Mouse (Mus musculus) kidney, embryonic 14.5 days (tissue): ENCODE measurements around the gene Il34. TPM values are rescaled to one million over a fixed set of nuclear protein-coding genes. Genes with fewer than 3 reads are reported as not detected.

ENCODE experiments used
- ATAC-seq: fragments of 200-750 bp; cut with Nextera tagmentation; 2 replicates; pipeline ENCODE4 v1.8.0; 2017; ENCODE audit warnings: moderate number of reproducible peaks, mild to moderate bottlenecking, moderate TSS enrichment, moderate library complexity; ENCODE audit not compliant: low FRiP score, low TSS enrichment
- H3K27ac ChIP-seq: fragments of 300-500 bp; sonication (generic); 2 replicates; pipeline ENCODE4 v1.5.1; 2014; ENCODE audit warnings: low read depth, mild to moderate bottlenecking, low read length, moderate library complexity, mixed read lengths
- H3K27me3 ChIP-seq: fragments of 300-500 bp; sonication (generic); 2 replicates; pipeline ENCODE4 v1.6.1; 2014; ENCODE audit warnings: mild to moderate bottlenecking, low read length; ENCODE audit not compliant: control insufficient read depth, insufficient read depth
- H3K36me3 ChIP-seq: fragments of 300-500 bp; sonication (generic); 2 replicates; pipeline ENCODE4 v1.6.1; 2014; ENCODE audit warnings: low read length, mixed read lengths; ENCODE audit not compliant: control insufficient read depth, insufficient read depth
- H3K4me1 ChIP-seq: fragments of 300-500 bp; sonication (generic); 2 replicates; pipeline ENCODE4 v1.6.1; 2014; ENCODE audit warnings: low read length, mixed read lengths; ENCODE audit not compliant: control insufficient read depth, insufficient read depth
- H3K4me2 ChIP-seq: fragments of 300-500 bp; sonication (generic); replicated peaks from 2 replicates; pipeline ENCODE4 v1.6.1; 2014; ENCODE audit warnings: low read depth, mild to moderate bottlenecking, low read length
- H3K4me3 ChIP-seq: fragments of 300-500 bp; sonication (generic); 2 replicates; pipeline ENCODE4 v1.5.1; 2014; ENCODE audit warnings: mild to moderate bottlenecking, low read length
- H3K9ac ChIP-seq: fragments of 300-500 bp; sonication (generic); 2 replicates; pipeline ENCODE4 v1.6.1; 2014; ENCODE audit warnings: low read depth, mild to moderate bottlenecking, low read length, moderate library complexity
- H3K9me3 ChIP-seq: fragments of 300-500 bp; sonication (generic); 2 replicates; pipeline ENCODE4 v1.6.1; 2016; ENCODE audit warnings: low read length; ENCODE audit not compliant: control insufficient read depth
- WGBS: fragments of 180-500 bp; shearing (Covaris S2); extraction: QIAGEN DNeasy Blood & Tissue Kit; methylation state at CpG from one replicate; pipeline ENCODE4 v1.1.7; 2014; 5-methylcytosine and 5-hydroxymethylcytosine counted together
- polyA plus RNA-seq: library from polyadenylated mRNA; unstranded; fragments of >200 nt; fragmentation: Nextera tagmentation; extraction: Ambion mirVana; gene quantifications from 2 replicates; pipeline ENCODE4 v1.2.1, GENCODE M21; 2014

The Il34 gene
- 0.50 and 1.7 TPM in 2 replicates for polyA plus RNA-seq

DNA sequence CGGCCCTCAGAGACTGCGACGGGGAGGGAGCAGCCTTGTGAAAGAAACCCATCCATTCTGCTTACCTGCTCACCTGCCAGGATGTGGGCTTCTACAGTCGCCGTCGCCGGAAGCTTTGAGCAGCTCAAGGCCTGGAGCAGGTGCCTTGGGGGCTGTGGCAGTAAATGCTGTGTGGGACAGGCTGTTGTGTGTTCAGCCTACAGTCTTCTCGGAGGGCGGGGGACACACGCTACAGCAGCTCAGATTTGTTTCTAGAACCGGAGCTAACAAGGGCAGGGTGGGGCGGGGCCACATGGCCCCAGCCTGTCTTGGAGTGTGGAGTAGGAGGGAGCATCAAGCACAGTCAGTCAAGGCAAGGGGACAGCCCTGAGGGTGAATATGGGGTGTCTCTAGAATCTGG is at the start of gene Il34:
Il34 (minus strand) TSS at position 256 of the 400 bp plus-strand sequence.
- no peak within 1 kb of the TSS for H3K4me2 ChIP-seq
- H3K9me3 ChIP-seq, result no peaks in the 10 kb centered on the region
- WGBS, result 35% methylated on average over 12 of the region's 12 CpGs
- H3K27ac ChIP-seq, result no peak within 1 kb of the TSS
- no peak; the same call in 1 of the 2 replicates for ATAC-seq
- H3K36me3 ChIP-seq, result peaks cover 17% of the 10 kb centered on the region
- H3K4me1 ChIP-seq, result peaks cover 19% of the 10 kb centered on the region
- no peak within 1 kb of the TSS for H3K4me3 ChIP-seq
- H3K9ac ChIP-seq, result no peak within 1 kb of the TSS
- no peaks in the 10 kb centered on the region for H3K27me3 ChIP-seq

DNA sequence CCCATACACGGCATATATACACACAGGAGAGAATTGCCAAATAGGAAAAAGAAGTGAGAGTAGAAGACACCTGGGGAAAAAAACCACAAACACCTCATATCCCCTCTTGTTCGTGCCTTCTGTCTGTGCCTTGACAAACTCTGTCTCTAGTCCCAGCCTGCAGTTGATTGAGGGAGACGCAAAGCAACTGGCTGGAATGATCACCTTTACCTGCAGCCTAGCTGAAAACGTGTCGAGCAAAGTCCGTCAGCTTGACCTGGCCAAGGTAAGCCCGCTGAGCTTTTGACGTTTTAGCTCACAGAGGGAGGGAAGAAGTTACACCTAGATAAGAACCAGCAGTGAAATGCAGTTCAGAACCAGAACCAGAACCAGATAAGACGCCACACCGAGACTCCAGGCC is 45.5 kb upstream of the Il34 start:
- Histone ChIP-seq H3K27me3 (no peaks in the 10 kb centered on the region), H3K27ac (no peak overlapping the region), H3K4me3 (no peak overlapping the region), H3K9me3 (no peaks in the 10 kb centered on the region), H3K9ac (no peak overlapping the region), H3K4me1 (peaks cover 8% of the 10 kb centered on the region), H3K36me3 (peaks cover 64% of the 10 kb centered on the region), H3K4me2 (no peak overlapping the region)
- ATAC-seq, result no peak
- 96% methylated on average over 10 of the region's 10 CpGs for WGBS

DNA sequence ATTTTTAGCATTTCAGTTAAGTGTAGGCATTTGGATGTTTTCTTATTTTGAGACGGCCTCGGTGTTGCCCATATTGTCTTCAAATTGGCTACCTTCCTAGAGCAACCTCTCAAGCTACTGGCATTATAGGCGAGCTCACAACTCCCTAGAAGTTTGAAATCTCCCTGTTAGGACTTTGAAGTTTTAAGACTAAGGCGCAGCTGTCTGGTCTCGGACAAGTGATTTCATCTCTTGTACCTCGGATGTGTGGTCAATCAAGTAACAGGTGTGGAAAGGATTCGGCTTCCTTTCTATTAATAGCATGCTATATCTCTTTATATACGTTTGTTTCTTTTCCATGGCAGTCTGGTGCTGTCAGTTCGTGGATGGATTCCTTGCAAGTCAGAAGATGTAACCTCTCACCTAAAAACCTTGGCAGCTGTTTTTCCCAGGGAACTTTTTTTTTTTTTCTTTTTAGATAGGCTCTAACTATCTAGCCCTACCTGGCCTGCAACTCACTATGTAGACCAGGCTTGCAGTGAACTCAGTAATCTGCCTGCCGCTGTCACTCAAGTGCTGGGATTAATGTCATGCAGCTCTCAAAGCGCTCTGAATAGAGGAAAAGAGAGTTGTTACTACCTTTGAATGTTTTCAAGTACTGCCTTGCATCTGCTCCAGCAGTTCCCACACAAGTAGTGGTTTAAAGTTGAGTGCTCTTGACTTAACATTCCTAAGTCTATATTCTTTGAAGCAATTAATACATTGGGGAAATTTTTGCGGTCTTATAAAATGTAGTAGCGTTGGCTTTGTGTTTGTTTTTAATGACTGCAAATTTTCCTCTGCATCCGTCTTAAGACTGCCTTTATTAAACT is 42.1 kb upstream of the Il34 start:
- Histone ChIP-seq H3K36me3 (peaks cover 50% of the 10 kb centered on the region), H3K4me3 (peak overlapping the region; percentile 92), H3K4me1 (peaks cover 18% of the 10 kb centered on the region), H3K4me2 (peak overlapping the region; percentile 82), H3K9ac (peak overlapping the region; percentile 94; the same call in 1 of the 2 replicates), H3K9me3 (no peaks in the 10 kb centered on the region), H3K27ac (no peak overlapping the region), H3K27me3 (no peaks in the 10 kb centered on the region)
- WGBS, result 59% methylated on average over 14 of the region's 14 CpGs
- ATAC-seq, result no peak

DNA sequence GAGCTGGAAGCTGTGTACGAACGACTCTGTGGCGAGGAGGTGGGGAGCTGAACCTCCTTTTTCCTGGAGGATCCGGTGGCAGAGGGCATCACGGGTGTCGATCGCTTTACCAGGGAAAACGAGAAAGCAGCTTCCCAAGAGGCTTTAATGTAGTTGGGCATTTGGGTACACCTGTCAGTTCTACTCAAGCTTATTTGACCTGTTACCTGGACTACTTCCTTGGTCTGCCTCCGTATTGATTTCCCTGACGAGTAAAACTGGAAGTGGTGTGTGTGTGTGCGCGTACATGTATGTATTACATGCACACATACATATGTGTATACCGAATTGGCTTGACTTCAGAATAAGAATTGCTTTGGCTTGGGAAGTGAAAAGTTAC is 41.4 kb upstream of the Il34 start:
- Histone ChIP-seq H3K27me3 (no peaks in the 10 kb centered on the region), H3K27ac (no peak overlapping the region; the same call in 1 of the 2 replicates), H3K4me1 (peaks cover 18% of the 10 kb centered on the region), H3K36me3 (peaks cover 50% of the 10 kb centered on the region), H3K4me3 (peak overlapping the region; percentile 92), H3K9me3 (no peaks in the 10 kb centered on the region), H3K9ac (peak overlapping the region; percentile 94), H3K4me2 (peak overlapping the region; percentile 82)
- ATAC-seq, result no peak; the same call in 1 of the 2 replicates
- under 1% methylated on average over 13 of the region's 13 CpGs for WGBS

DNA sequence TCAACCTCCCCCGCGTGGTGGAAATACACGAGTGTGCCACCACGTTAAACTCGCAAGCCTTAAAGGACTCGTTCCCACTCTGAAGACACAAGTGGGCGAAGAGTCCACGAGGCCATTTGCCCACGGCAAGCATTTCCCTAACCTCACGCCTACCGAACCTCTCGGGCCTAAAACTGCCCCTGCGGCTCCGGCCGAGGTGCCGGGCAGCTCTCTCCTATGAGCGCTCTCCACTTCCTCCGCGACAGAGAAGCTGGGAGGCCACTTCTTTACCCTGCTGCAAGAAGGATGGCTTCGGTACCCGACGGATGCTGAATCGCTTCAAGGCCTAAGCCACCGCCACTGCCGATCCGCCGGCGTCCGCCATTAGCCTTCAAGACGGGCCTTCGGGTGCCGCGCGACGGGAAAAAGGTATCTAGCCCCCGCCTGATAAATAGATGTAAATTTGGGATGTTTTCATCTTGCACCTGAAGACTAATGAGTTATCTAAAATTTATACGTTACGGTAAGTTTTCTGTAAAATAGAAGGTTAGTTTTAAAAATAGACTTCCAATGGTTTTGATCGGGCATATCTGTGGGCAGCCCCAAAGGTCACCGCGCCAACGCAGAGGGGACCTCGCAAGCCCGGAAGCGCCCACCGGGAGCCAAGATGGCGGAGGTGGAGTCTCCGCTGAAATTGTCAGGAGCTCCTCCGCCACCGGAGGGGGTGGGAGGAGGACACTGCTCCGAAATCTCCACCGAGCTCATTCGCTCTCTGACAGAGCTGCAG is 40.9 kb upstream of the Il34 start, which contains the start of the genes Cog4 and Sf3b3:
Cog4 (plus strand) TSS at position 196 of the 766 bp plus-strand sequence.
Sf3b3 (minus strand) TSS at position 383 of the 766 bp plus-strand sequence.
- Histone ChIP-seq H3K27ac (peak within 1 kb of the TSS; percentile 94), H3K36me3 (peaks cover 48% of the 10 kb centered on the region)
- under 1% methylated on average over 53 of the region's 53 CpGs for WGBS

DNA sequence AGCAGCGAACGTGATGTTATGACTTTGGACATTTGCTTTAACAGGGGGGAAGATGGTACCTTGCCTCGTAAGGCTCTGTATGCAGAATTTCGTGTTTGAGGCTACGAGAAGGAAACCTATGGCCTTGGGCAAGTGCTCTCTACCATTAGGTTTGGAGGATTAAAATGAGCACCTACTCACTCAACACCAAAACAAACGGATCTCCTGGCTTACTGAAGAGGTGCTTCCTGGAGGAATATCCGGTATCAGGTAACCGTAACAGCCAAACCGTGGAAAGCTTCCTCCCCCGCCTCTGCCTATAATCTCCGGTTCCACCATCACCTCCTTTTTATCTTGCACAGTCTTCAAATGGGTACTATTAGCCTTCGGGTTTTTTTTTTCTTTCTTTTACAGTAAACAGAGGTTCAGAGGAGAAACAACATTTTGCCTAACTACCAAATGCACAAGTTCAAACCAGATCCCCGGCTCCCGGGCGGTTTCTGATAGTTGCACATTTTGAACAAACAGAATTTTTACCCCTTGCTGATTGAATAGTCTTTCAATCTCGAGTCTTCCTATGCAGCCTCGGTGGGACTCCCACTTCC is 40.2 kb upstream of the Il34 start:
- Histone ChIP-seq H3K4me1 (peaks cover 18% of the 10 kb centered on the region), H3K27ac (peak overlapping the region; percentile 94), H3K9me3 (no peaks in the 10 kb centered on the region), H3K4me3 (peak overlapping the region; percentile 92), H3K36me3 (peaks cover 48% of the 10 kb centered on the region), H3K27me3 (no peaks in the 10 kb centered on the region), H3K9ac (peak overlapping the region; percentile 94), H3K4me2 (peak overlapping the region; percentile 82)
- ATAC-seq, result 0 out of 2 replicates have a peak, but pooled peaks have one; percentile 7
- 4% methylated on average over 17 of the region's 17 CpGs for WGBS

More for the DNA sequence above, 40.9 kb upstream of the Il34 start, which contains the start of the genes Cog4 and Sf3b3:
- peak within 1 kb of the TSS; percentile 94 for H3K9ac ChIP-seq
- peaks cover 18% of the 10 kb centered on the region for H3K4me1 ChIP-seq
- peak within 1 kb of the TSS; percentile 82 for H3K4me2 ChIP-seq
- peak; percentile 91 for ATAC-seq
- H3K4me3 ChIP-seq, result peak within 1 kb of the TSS; percentile 92
- no peaks in the 10 kb centered on the region for H3K9me3 ChIP-seq
- no peaks in the 10 kb centered on the region for H3K27me3 ChIP-seq

DNA sequence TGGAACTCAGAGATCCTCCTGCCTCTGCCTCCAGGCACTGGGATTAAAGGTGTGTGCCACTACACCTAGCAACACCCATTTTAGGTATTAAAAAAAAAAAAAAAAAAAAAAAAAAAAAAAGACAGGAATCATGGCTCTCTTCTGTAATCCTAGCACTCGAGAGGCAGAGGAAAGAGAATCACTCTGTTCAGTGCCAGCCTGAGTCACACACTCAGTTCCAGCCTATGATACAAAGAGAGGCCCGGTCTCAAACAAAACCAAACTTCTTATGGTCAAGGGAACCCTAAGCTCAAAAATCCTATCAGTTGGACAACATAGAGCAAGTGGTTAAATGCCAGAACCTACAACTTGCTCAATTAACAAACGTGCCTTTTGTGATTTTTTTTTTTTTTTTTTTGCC is 39.2 kb upstream of the Il34 start:
- no peak for ATAC-seq
- Histone ChIP-seq H3K4me2 (peak overlapping the region; percentile 82), H3K27me3 (no peaks in the 10 kb centered on the region), H3K9me3 (no peaks in the 10 kb centered on the region), H3K4me1 (peaks cover 18% of the 10 kb centered on the region), H3K4me3 (peak overlapping the region; percentile 92), H3K27ac (no peak overlapping the region), H3K9ac (no peak overlapping the region; the same call in 1 of the 2 replicates), H3K36me3 (peaks cover 48% of the 10 kb centered on the region)
- 76% methylated on average over 3 of the region's 3 CpGs for WGBS

DNA sequence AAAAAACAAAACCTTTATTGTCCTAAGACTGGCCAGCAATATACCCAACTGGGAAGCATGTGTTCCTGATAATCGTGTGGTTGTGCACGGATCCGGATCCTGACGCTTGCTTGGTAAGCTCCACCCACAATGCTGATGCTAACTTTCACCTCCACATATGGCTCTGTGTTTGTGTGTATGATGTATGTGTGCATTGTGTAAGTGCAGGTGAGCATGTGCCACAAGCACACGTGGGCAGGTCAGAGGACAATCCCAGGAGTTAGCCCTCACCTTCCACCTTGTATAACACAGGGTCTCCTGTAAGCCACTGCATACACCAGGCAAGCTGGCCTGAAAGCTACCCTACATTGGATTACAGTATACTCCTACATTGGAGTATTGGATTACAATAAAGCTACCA is 37.5 kb upstream of the Il34 start:
- H3K36me3 ChIP-seq, result peaks cover 63% of the 10 kb centered on the region
- no peak overlapping the region for H3K9ac ChIP-seq
- no peaks in the 10 kb centered on the region for H3K27me3 ChIP-seq
- no peak overlapping the region for H3K27ac ChIP-seq
- peaks cover 18% of the 10 kb centered on the region for H3K4me1 ChIP-seq
- H3K4me3 ChIP-seq, result no peak overlapping the region
- no peak for ATAC-seq
- 88% methylated on average over 5 of the region's 5 CpGs for WGBS
- H3K9me3 ChIP-seq, result no peaks in the 10 kb centered on the region
- no peak overlapping the region for H3K4me2 ChIP-seq
